Mouse (Mus musculus) ES-CJ7 (cell line): ENCODE measurements around the gene Bche.

Source experiments
- DNase-seq: peaks from one replicate; pipeline ENCODE4 v3.0.0; 2011; ENCODE audit warnings: low read depth, low spot score

Gene Bche

DNA sequence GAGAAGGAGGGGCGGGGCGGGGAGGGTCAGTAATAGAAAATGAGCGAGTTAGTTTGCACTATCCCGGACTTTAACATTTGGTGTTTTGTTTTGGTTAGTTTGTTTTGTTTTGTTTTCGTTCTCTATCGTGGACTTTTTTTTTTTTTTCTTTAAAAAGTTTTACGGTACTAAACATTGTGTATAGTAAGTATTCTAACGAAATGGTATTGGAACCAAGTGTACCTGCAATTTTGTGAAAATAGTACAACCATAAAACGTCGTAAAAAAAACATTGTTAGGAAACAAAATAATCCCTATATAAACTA is at the start of gene Bche:
TSS of gene Bche (minus strand) at position 6 of the 305 bp plus-strand sequence.
- DNase-seq = no peak

DNA sequence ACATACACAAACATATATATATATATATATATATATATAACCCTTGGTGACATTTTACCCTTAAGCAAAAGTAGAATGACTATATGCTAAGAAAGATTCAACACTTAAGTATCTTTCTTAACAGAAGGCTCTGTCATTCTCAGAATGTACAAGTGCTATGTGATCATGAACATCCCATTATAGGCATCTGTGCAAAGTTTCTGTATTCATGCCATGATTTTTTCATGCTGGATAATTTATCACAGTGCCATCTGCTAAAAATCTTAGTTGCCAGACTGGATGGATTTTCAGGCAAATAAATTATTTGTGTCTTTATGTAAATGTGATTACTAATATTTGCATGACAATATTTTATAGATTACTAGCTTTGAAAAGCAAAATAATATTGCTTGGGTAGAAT is 33.8 kb upstream of the Bche start:
- no peak for DNase-seq

- DNase-seq = peak; percentile 43
Observed at GRCm38 (mm10) chr3:73731677-73732076, 23.5 kb upstream of the Bche start.

DNA sequence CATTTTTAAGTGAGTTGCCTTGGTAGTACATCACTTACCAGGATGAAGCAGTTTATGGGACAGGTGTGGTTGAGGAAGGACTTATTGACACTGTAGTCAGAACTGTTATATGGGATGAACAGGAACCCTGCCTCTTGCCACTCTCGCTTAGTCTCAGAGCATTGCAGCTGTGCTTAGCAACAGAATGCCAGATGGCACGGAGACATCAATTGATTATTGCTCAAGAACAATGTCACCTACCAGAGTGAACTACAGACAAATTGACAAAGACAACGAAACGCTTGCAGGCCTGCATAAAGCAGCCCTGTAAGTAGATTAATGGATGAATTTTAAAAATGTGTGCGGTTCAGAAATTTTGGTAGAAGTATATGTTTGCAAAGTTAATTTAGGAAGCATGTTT is 21.3 kb upstream of the Bche start:
- no peak for DNase-seq

DNA sequence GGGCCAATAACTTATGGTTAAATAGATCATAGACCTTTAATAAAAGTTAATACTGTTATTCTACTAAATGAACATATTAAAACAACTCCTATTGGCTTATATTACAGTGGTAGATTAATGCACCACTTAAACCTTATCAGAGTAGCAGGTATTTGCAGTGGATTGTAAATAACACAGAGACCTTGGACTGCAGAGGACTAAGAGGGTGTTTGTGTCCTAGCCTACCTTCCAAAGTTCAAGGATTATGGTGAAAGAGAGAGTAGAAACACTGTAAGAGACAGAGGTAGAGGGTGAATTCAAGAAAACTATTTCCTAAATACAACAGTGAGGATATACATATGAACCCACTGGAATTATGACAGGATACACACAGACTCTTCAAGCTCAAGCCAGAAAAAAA is 17.5 kb upstream of the Bche start:
- DNase-seq = no peak

- no peak for DNase-seq
Observed at GRCm38 (mm10) chr3:73724869-73725268, 16.7 kb upstream of the Bche start.

DNA sequence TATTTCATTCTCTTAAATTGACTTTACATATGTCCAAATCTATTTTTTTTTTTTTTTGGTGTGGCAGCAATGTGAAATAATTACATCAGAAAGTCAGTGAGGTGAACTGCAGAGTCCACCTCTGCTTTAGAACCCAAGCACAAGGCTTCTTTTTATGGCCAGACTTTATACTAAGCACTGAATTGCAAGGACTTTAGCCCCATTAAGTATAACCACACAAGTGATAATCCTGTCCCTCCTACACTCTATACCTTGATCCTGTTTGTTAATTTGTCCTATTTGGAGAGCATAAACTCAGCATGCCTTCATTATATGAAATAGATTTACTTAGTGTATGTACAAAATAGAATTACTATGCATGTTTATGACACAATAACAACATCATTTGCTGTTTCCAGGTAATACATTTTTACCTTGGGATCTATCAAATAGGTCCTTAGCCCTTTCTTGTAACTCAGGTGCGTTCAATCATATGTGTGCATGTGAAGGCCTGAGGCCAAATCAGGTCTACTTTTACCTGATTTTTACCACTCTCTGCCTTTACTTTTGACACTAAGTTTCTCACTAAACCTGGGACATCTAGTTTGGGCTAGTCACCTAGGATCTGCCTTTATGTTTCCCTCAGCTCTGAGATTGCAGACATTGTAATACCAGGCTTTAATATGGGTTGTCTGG is 9.5 kb upstream of the Bche start:
- no peak for DNase-seq

DNA sequence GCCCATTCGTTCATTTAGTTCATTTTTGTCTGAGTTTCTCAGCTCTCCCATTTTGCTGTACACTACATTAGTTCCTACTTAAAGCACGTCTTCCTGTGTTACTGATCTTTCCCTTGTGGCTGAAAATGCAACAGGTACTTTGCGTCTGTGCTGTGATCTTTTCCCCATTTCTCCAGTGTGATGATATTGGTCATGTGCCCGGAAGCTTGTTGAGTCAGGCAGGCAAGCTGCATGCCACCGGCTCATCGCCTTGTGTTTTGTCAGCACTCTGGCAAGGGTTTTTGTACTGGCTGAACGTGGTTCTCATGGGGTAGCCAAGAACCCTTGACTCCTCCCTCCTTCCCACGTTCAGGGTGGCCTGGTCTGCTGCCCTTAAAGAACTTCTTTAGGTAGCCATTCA is 1.7 kb upstream of the Bche start:
- DNase-seq = no peak

GRCm38 (mm10) chr3:73707461-73708409 is 480 bp downstream of the Bche start:
- peak; percentile 89 for DNase-seq

- DNase-seq = no peak
Observed at GRCm38 (mm10) chr3:73706544-73706943, 1.7 kb downstream of the Bche start.

DNA sequence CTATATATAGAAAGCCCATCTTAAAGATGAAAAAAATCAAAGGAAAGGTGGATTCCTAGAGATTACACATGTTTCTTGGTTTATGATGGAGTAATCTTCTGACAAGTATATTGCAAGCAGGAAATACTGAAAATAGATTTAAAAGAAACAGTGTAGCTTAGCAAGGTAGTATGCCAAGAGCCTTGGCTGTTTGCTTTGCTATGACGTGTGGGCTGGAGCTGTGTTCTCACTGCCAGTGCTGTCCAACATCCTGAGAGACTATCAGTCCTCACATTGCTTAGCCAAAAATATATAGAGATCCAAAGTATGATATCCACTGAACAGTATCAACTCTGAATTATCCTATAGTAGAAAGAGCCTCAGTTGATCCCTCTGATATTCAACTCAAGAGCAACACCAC is 9.3 kb downstream of the Bche start:
- DNase-seq = no peak

DNA sequence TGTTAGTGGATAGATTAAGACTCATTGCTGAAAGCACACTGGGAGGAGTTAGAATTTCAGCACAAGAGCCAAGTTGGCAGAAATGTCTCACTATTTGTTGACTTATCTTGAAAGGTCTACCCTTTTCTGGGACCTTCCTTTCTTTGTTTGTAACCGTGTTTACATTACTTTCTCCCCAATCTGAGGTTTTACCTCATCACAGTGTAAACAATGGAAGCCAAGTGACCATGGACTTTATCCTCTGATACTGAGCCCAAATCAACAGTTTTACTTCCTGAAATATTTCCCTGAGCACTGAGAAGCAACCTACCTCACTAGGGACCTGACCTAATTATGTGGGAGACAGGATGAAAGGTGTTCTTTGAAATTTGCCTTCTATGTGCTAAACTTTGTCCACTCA is 34.9 kb downstream of the Bche start:
- DNase-seq = no peak

GRCm38 (mm10) chr3:73668172-73668571 is 40.0 kb downstream of the Bche start:
- no peak for DNase-seq

GRCm38 (mm10) chr3:73667245-73668131 is 40.7 kb downstream of the Bche start:
- no peak for DNase-seq

- no peak for DNase-seq
Observed at GRCm38 (mm10) chr3:73650281-73650680, 57.9 kb downstream of the Bche start.

DNA sequence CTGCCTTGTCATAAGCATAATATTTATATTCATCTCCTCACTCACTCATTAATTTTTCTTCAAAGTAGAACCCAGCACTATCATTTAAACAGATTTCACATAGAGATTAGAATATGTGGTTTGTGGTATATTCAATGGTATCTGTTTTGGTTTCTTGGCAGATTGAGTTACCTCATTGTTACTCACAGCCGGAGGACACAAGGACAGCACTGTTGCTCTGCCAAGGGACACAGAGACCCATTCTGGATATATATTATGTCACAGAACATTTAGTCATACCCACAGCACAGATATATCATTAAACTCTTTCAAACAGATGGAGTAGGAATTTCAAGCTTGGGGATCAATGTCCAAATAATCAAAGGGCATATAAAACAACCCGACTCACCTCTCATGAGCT is 61.2 kb downstream of the Bche start:
- DNase-seq = no peak

- DNase-seq = no peak
Observed at GRCm38 (mm10) chr3:73611421-73611820, 96.8 kb downstream of the Bche start.

GRCm38 (mm10) chr3:73591757-73592533 is 116.3 kb downstream of the Bche start:
- no peak for DNase-seq
